Mouse (Mus musculus): Measurements from ENCODE around the gene Lama5. TPM values are rescaled to one million over a fixed set of nuclear protein-coding genes. Genes with fewer than 3 reads are reported as not detected.
"Not testable (repeated sequence)": the region's sequence is repeated elsewhere in the genome, so short reads cannot be mapped to it uniquely, and the experiment has no call there.

Gene Lama5
- polyA plus RNA-seq, 1 experiment from 2014 or later: 3.5 TPM

GRCm38 (mm10) chr2:180174121-180174520 lies 51.5 kb downstream of the Lama5 start:
- Histone ChIP-seq H3K4me2 (ENCODE audit: low read length) (no peak overlapping the region), H3K36me3 (ENCODE audit: control insufficient read depth, insufficient read depth, low read length) (peaks cover 34% of the 10 kb centered on the region), H3K9ac (ENCODE audit: low read depth, low read length) (no peak overlapping the region), H3K9me3 (ENCODE audit: control insufficient read depth, low read length) (no peaks in the 10 kb centered on the region), H3K4me1 (ENCODE audit: control insufficient read depth, insufficient read depth, low read depth, low read length) (peaks cover 15% of the 10 kb centered on the region), H3K4me3 (ENCODE audit: low read length) (no peak overlapping the region), H3K27me3 (replicated peaks; ENCODE audit: control insufficient read depth, insufficient read depth, low read length) (no peaks in the 10 kb centered on the region), H3K27ac (ENCODE audit: low read depth, low read length) (no peak overlapping the region)
- 95% methylated on average over 5 of the region's 5 CpGs for WGBS
- ATAC-seq: no peak

- not testable (repeated sequence) for H3K4me2 ChIP-seq (ENCODE audit: low read length); H3K4me3 ChIP-seq (ENCODE audit: low read length); H3K9ac ChIP-seq (ENCODE audit: low read depth, low read length); H3K27me3 ChIP-seq (replicated peaks; ENCODE audit: control insufficient read depth, insufficient read depth, low read length); ATAC-seq; H3K27ac ChIP-seq (ENCODE audit: low read depth, low read length); H3K9me3 ChIP-seq (ENCODE audit: control insufficient read depth, low read length)
- 86% methylated on average over 8 of the region's 8 CpGs for WGBS
- peaks cover 34% of the 10 kb centered on the region for H3K36me3 ChIP-seq (ENCODE audit: control insufficient read depth, insufficient read depth, low read length)
- peaks cover 15% of the 10 kb centered on the region for H3K4me1 ChIP-seq (ENCODE audit: control insufficient read depth, insufficient read depth, low read depth, low read length)
Observed at GRCm38 (mm10) chr2:180173711-180174110, 51.9 kb downstream of the Lama5 start.

- 78% methylated on average over 4 of the region's 4 CpGs for WGBS
- no peaks in the 10 kb centered on the region for H3K27me3 ChIP-seq (replicated peaks; ENCODE audit: control insufficient read depth, insufficient read depth, low read length)
- H3K27ac ChIP-seq (ENCODE audit: low read depth, low read length): no peak overlapping the region
- H3K4me3 ChIP-seq (ENCODE audit: low read length): no peak overlapping the region
- no peak overlapping the region for H3K9ac ChIP-seq (ENCODE audit: low read depth, low read length)
- no peak for ATAC-seq
- no peaks in the 10 kb centered on the region for H3K9me3 ChIP-seq (ENCODE audit: control insufficient read depth, low read length)
- H3K4me2 ChIP-seq (ENCODE audit: low read length): peak overlapping the region; percentile 100
- H3K4me1 ChIP-seq (ENCODE audit: control insufficient read depth, insufficient read depth, low read depth, low read length): peaks cover 15% of the 10 kb centered on the region
- H3K36me3 ChIP-seq (ENCODE audit: control insufficient read depth, insufficient read depth, low read length): peaks cover 34% of the 10 kb centered on the region
Observed at GRCm38 (mm10) chr2:180173163-180173562, 52.5 kb downstream of the Lama5 start.

- Histone ChIP-seq H3K4me3 (ENCODE audit: low read length) (peak overlapping the region; percentile 85), H3K9me3 (ENCODE audit: control insufficient read depth, low read length) (no peaks in the 10 kb centered on the region), H3K36me3 (ENCODE audit: control insufficient read depth, insufficient read depth, low read length) (peaks cover 24% of the 10 kb centered on the region), H3K9ac (ENCODE audit: low read depth, low read length) (peak overlapping the region; percentile 98), H3K4me1 (ENCODE audit: control insufficient read depth, insufficient read depth, low read depth, low read length) (peaks cover 15% of the 10 kb centered on the region), H3K4me2 (ENCODE audit: low read length) (peak overlapping the region; percentile 100), H3K27ac (ENCODE audit: low read depth, low read length) (no peak overlapping the region; the same call in 1 of the 2 replicates), H3K27me3 (replicated peaks; ENCODE audit: control insufficient read depth, insufficient read depth, low read length) (no peaks in the 10 kb centered on the region)
- WGBS: 4% methylated on average over 7 of the region's 9 CpGs
- no peak for ATAC-seq
Observed at GRCm38 (mm10) chr2:180172152-180172551, 53.5 kb downstream of the Lama5 start.

- H3K4me3 ChIP-seq (ENCODE audit: low read length): peak overlapping the region; percentile 85
- H3K4me1 ChIP-seq (ENCODE audit: control insufficient read depth, insufficient read depth, low read depth, low read length): peaks cover 15% of the 10 kb centered on the region
- WGBS: under 1% methylated on average over 63 of the region's 80 CpGs
- H3K9me3 ChIP-seq (ENCODE audit: control insufficient read depth, low read length): no peaks in the 10 kb centered on the region
- H3K36me3 ChIP-seq (ENCODE audit: control insufficient read depth, insufficient read depth, low read length): peaks cover 20% of the 10 kb centered on the region
- peak overlapping the region; percentile 98 for H3K9ac ChIP-seq (ENCODE audit: low read depth, low read length)
- H3K4me2 ChIP-seq (ENCODE audit: low read length): peak overlapping the region; percentile 100
- H3K27ac ChIP-seq (ENCODE audit: low read depth, low read length): peak overlapping the region; percentile 90
- peak; percentile 58 for ATAC-seq
- no peaks in the 10 kb centered on the region for H3K27me3 ChIP-seq (replicated peaks; ENCODE audit: control insufficient read depth, insufficient read depth, low read length)
Observed at GRCm38 (mm10) chr2:180171522-180172070, 54.1 kb downstream of the Lama5 start.

GRCm38 (mm10) chr2:180170806-180171521 lies 54.7 kb downstream of the Lama5 start, which contains the start of gene Adrm1:
Gene Adrm1, plus strand, starts transcription at chr2:180171485.
- H3K4me2 ChIP-seq (ENCODE audit: low read length): peak within 1 kb of the TSS; percentile 100
- 6% methylated on average over 37 of the region's 41 CpGs for whole genome bisulfite sequencing
- peak; percentile 99 for ATAC-seq

GRCm38 (mm10) chr2:180170151-180170805 lies 55.4 kb downstream of the Lama5 start:
- 88% methylated on average over 11 of the region's 11 CpGs for WGBS
- peak overlapping the region; percentile 98 for H3K9ac ChIP-seq (ENCODE audit: low read depth, low read length)
- H3K27ac ChIP-seq (ENCODE audit: low read depth, low read length): no peak overlapping the region
- ATAC-seq: no peak
- peaks cover 11% of the 10 kb centered on the region for H3K36me3 ChIP-seq (ENCODE audit: control insufficient read depth, insufficient read depth, low read length)
- no peak overlapping the region for H3K4me3 ChIP-seq (ENCODE audit: low read length)
- H3K9me3 ChIP-seq (ENCODE audit: control insufficient read depth, low read length): no peaks in the 10 kb centered on the region
- H3K27me3 ChIP-seq (replicated peaks; ENCODE audit: control insufficient read depth, insufficient read depth, low read length): no peaks in the 10 kb centered on the region
- peak overlapping the region; percentile 76; the same call in 1 of the 2 replicates for H3K4me2 ChIP-seq (ENCODE audit: low read length)
- peaks cover 15% of the 10 kb centered on the region for H3K4me1 ChIP-seq (ENCODE audit: control insufficient read depth, insufficient read depth, low read depth, low read length)

More at GRCm38 (mm10) chr2:180170806-180171521, 54.7 kb downstream of the Lama5 start, which contains the start of gene Adrm1:
- Histone ChIP-seq H3K27me3 (replicated peaks; ENCODE audit: control insufficient read depth, insufficient read depth, low read length) (no peaks in the 10 kb centered on the region), H3K36me3 (ENCODE audit: control insufficient read depth, insufficient read depth, low read length) (peaks cover 16% of the 10 kb centered on the region), H3K4me3 (ENCODE audit: low read length) (peak within 1 kb of the TSS; percentile 85), H3K4me1 (ENCODE audit: control insufficient read depth, insufficient read depth, low read depth, low read length) (peaks cover 15% of the 10 kb centered on the region), H3K9ac (ENCODE audit: low read depth, low read length) (peak within 1 kb of the TSS; percentile 98), H3K27ac (ENCODE audit: low read depth, low read length) (peak within 1 kb of the TSS; percentile 90), H3K9me3 (ENCODE audit: control insufficient read depth, low read length) (no peaks in the 10 kb centered on the region)

GRCm38 (mm10) chr2:180166869-180167268 lies 58.8 kb downstream of the Lama5 start:
- no peak for ATAC-seq
- H3K27ac ChIP-seq (ENCODE audit: low read depth, low read length): no peak overlapping the region
- no peaks in the 10 kb centered on the region for H3K9me3 ChIP-seq (ENCODE audit: control insufficient read depth, low read length)
- H3K4me2 ChIP-seq (ENCODE audit: low read length): no peak overlapping the region
- WGBS: 77% methylated on average over 2 of the region's 2 CpGs
- no peak overlapping the region for H3K4me3 ChIP-seq (ENCODE audit: low read length)
- H3K36me3 ChIP-seq (ENCODE audit: control insufficient read depth, insufficient read depth, low read length): peaks cover 5% of the 10 kb centered on the region
- no peak overlapping the region for H3K9ac ChIP-seq (ENCODE audit: low read depth, low read length)
- no peaks in the 10 kb centered on the region for H3K27me3 ChIP-seq (replicated peaks; ENCODE audit: control insufficient read depth, insufficient read depth, low read length)
- no peaks in the 10 kb centered on the region; the same call in 1 of the 2 replicates for H3K4me1 ChIP-seq (ENCODE audit: control insufficient read depth, insufficient read depth, low read depth, low read length)

GRCm38 (mm10) chr2:180165855-180166254 lies 59.8 kb downstream of the Lama5 start:
- Histone ChIP-seq H3K36me3 (ENCODE audit: control insufficient read depth, insufficient read depth, low read length) (peaks cover 10% of the 10 kb centered on the region), H3K9me3 (ENCODE audit: control insufficient read depth, low read length) (no peaks in the 10 kb centered on the region), H3K4me3 (ENCODE audit: low read length) (no peak overlapping the region), H3K27ac (ENCODE audit: low read depth, low read length) (no peak overlapping the region), H3K9ac (ENCODE audit: low read depth, low read length) (no peak overlapping the region), H3K4me2 (ENCODE audit: low read length) (no peak overlapping the region), H3K27me3 (replicated peaks; ENCODE audit: control insufficient read depth, insufficient read depth, low read length) (no peaks in the 10 kb centered on the region), H3K4me1 (ENCODE audit: control insufficient read depth, insufficient read depth, low read depth, low read length) (no peaks in the 10 kb centered on the region; the same call in 1 of the 2 replicates)
- peak; percentile 44 for ATAC-seq
- WGBS: 78% methylated on average over 2 of the region's 2 CpGs

All from hindbrain, embryonic 16.5 days (tissue).